Mouse (Mus musculus): ENCODE measurements around the gene Il7r.
"Not testable (repeated sequence)": the region's sequence is repeated elsewhere in the genome, so short reads cannot be mapped to it uniquely, and the experiment has no call there.

Il7r gene

GRCm38 (mm10) chr15:9530076-9530475 is at the start of gene Il7r:
TSS of gene Il7r (minus strand) at chr15:9530176.
- in situ Hi-C loops (cut with MseI, MboI): no loop called here

GRCm38 (mm10) chr15:9577303-9577702 is 47.3 kb upstream of the Il7r start:
- in situ Hi-C loops (cut with MseI, MboI): no loop called here

GRCm38 (mm10) chr15:9574796-9575195 is 44.8 kb upstream of the Il7r start:
- in situ Hi-C loops (cut with MseI, MboI): no loop called here

- in situ Hi-C loops (cut with MseI, MboI): no loop called here
These were observed 43.4 kb upstream of the Il7r start for GRCm38 (mm10) chr15:9573361-9573760.

GRCm38 (mm10) chr15:9572664-9573063 is 42.7 kb upstream of the Il7r start:
- in situ Hi-C loops (cut with MseI, MboI): no loop called here

GRCm38 (mm10) chr15:9571896-9572295 is 41.9 kb upstream of the Il7r start:
- in situ Hi-C loops (cut with MseI, MboI): no loop called here

GRCm38 (mm10) chr15:9567316-9567715 is 37.3 kb upstream of the Il7r start:
- in situ Hi-C loops (cut with MseI, MboI): no loop called here

GRCm38 (mm10) chr15:9565396-9565795 is 35.4 kb upstream of the Il7r start:
- in situ Hi-C loops (cut with MseI, MboI): no loop called here

GRCm38 (mm10) chr15:9564156-9564555 is 34.2 kb upstream of the Il7r start:
- in situ Hi-C loops (cut with MseI, MboI): no loop called here

- in situ Hi-C loops (cut with MseI, MboI): not testable (repeated sequence)
These were observed 27.3 kb upstream of the Il7r start for GRCm38 (mm10) chr15:9557264-9557663.

GRCm38 (mm10) chr15:9548951-9549350 is 19.0 kb upstream of the Il7r start:
- in situ Hi-C loops (cut with MseI, MboI): no loop called here

GRCm38 (mm10) chr15:9535200-9535599 is 5.2 kb upstream of the Il7r start:
- in situ Hi-C loops (cut with MseI, MboI): no loop called here

GRCm38 (mm10) chr15:9533356-9533902 is 3.5 kb upstream of the Il7r start:
- in situ Hi-C loops (cut with MseI, MboI): no loop called here

- in situ Hi-C loops (cut with MseI, MboI): no loop called here
These were observed 330 bp downstream of the Il7r start for GRCm38 (mm10) chr15:9529646-9530045.

GRCm38 (mm10) chr15:9528186-9528935 is 1.6 kb downstream of the Il7r start:
- in situ Hi-C loops (cut with MseI, MboI): no loop called here

GRCm38 (mm10) chr15:9526412-9526811 is 3.6 kb downstream of the Il7r start:
- in situ Hi-C loops (cut with MseI, MboI): no loop called here

- in situ Hi-C loops (cut with MseI, MboI): no loop called here
These were observed 5.1 kb downstream of the Il7r start for GRCm38 (mm10) chr15:9524907-9525306.

- in situ Hi-C loops (cut with MseI, MboI): no loop called here
These were observed 6.0 kb downstream of the Il7r start for GRCm38 (mm10) chr15:9523956-9524355.

- in situ Hi-C loops (cut with MseI, MboI): no loop called here
These were observed 6.9 kb downstream of the Il7r start for GRCm38 (mm10) chr15:9523059-9523458.

GRCm38 (mm10) chr15:9492077-9492476 is 37.9 kb downstream of the Il7r start:
- in situ Hi-C loops (cut with MseI, MboI): no loop called here

GRCm38 (mm10) chr15:9489417-9490118 is 40.4 kb downstream of the Il7r start:
- in situ Hi-C loops (cut with MseI, MboI): no loop called here

GRCm38 (mm10) chr15:9473188-9473587 is 56.8 kb downstream of the Il7r start:
- in situ Hi-C loops (cut with MseI, MboI): loop anchor here in 1 of 2 experiments (25.0 kb wide), 1 partner anchor 839 kb away; no protein-coding TSS in a partner anchor

- in situ Hi-C loops (cut with MseI, MboI): loop anchor here in 1 of 2 experiments (25.0 kb wide), 1 partner anchor 840 kb away; no protein-coding TSS in a partner anchor
These were observed 57.4 kb downstream of the Il7r start for GRCm38 (mm10) chr15:9472618-9473017.
